Mouse (Mus musculus): ENCODE results near the gene Zbtb20. TPM values are rescaled to one million over a fixed set of nuclear protein-coding genes. Genes with fewer than 3 reads are reported as not detected.

The Zbtb20 gene
- polyA plus RNA-seq, 1 experiment: 0.13 TPM

- Histone ChIP-seq H3K27me3 (ENCODE audit: control insufficient read depth) (peaks cover 14% of the 10 kb centered on the region), H3K36me3 (ENCODE audit: control insufficient read depth) (no peaks in the 10 kb centered on the region), H3K4me3 (replicated peaks) (no peak overlapping the region), H3K9me3 (ENCODE audit: control insufficient read depth, low read length) (no peaks in the 10 kb centered on the region), H3K4me1 (ENCODE audit: control insufficient read depth) (no peaks in the 10 kb centered on the region)
- TF ChIP-seq GATA1 (IDR thresholded peaks at IDR 0.05; ENCODE audit: low read length) (no peak), TAL1 (IDR thresholded peaks at IDR 0.05; ENCODE audit: low read length) (no peak)
These were observed 627.9 kb downstream of the Zbtb20 start for GRCm38 (mm10) chr16:43503636-43504010.

- peaks cover 14% of the 10 kb centered on the region for H3K27me3 ChIP-seq (ENCODE audit: control insufficient read depth)
- H3K36me3 ChIP-seq (ENCODE audit: control insufficient read depth): no peaks in the 10 kb centered on the region
- no peak overlapping the region for H3K4me3 ChIP-seq (replicated peaks)
- H3K4me1 ChIP-seq (ENCODE audit: control insufficient read depth): no peaks in the 10 kb centered on the region
- TF ChIP-seq GATA1 (IDR thresholded peaks at IDR 0.05; ENCODE audit: low read length): no peak
- no peak for TF ChIP-seq TAL1 (IDR thresholded peaks at IDR 0.05; ENCODE audit: low read length)
- H3K9me3 ChIP-seq (ENCODE audit: control insufficient read depth, low read length): no peaks in the 10 kb centered on the region
These were observed 628.5 kb downstream of the Zbtb20 start for GRCm38 (mm10) chr16:43504151-43504550.

- Histone ChIP-seq H3K27me3 (ENCODE audit: control insufficient read depth) (peaks cover 14% of the 10 kb centered on the region), H3K4me1 (ENCODE audit: control insufficient read depth) (no peaks in the 10 kb centered on the region), H3K9me3 (ENCODE audit: control insufficient read depth, low read length) (no peaks in the 10 kb centered on the region), H3K36me3 (ENCODE audit: control insufficient read depth) (no peaks in the 10 kb centered on the region), H3K4me3 (replicated peaks) (no peak overlapping the region)
- TF ChIP-seq TAL1 (IDR thresholded peaks at IDR 0.05; ENCODE audit: low read length) (no peak), GATA1 (IDR thresholded peaks at IDR 0.05; ENCODE audit: low read length) (no peak)
These were observed 628.9 kb downstream of the Zbtb20 start for GRCm38 (mm10) chr16:43504556-43504955.

GRCm38 (mm10) chr16:43505314-43505950 is 629.8 kb downstream of the Zbtb20 start:
- H3K36me3 ChIP-seq (ENCODE audit: control insufficient read depth): no peaks in the 10 kb centered on the region
- no peaks in the 10 kb centered on the region for H3K4me1 ChIP-seq (ENCODE audit: control insufficient read depth)
- H3K9me3 ChIP-seq (ENCODE audit: control insufficient read depth, low read length): no peaks in the 10 kb centered on the region
- peaks cover 14% of the 10 kb centered on the region for H3K27me3 ChIP-seq (ENCODE audit: control insufficient read depth)
- H3K4me3 ChIP-seq (replicated peaks): no peak overlapping the region
- TF ChIP-seq TAL1 (IDR thresholded peaks at IDR 0.05; ENCODE audit: low read length) (no peak), GATA1 (IDR thresholded peaks at IDR 0.05; ENCODE audit: low read length) (no peak)

GRCm38 (mm10) chr16:43506189-43506751 is 630.6 kb downstream of the Zbtb20 start:
- Histone ChIP-seq H3K27me3 (ENCODE audit: control insufficient read depth) (peaks cover 14% of the 10 kb centered on the region), H3K4me1 (ENCODE audit: control insufficient read depth) (no peaks in the 10 kb centered on the region), H3K9me3 (ENCODE audit: control insufficient read depth, low read length) (no peaks in the 10 kb centered on the region)

GRCm38 (mm10) chr16:43506771-43507405 is 631.2 kb downstream of the Zbtb20 start:
- Histone ChIP-seq H3K4me3 (replicated peaks) (no peak overlapping the region), H3K4me1 (ENCODE audit: control insufficient read depth) (no peaks in the 10 kb centered on the region), H3K27me3 (ENCODE audit: control insufficient read depth) (peaks cover 14% of the 10 kb centered on the region), H3K9me3 (ENCODE audit: control insufficient read depth, low read length) (no peaks in the 10 kb centered on the region), H3K36me3 (ENCODE audit: control insufficient read depth) (no peaks in the 10 kb centered on the region)
- TF ChIP-seq GATA1 (IDR thresholded peaks at IDR 0.05; ENCODE audit: low read length): no peak
- no peak for TF ChIP-seq TAL1 (IDR thresholded peaks at IDR 0.05; ENCODE audit: low read length)

More at GRCm38 (mm10) chr16:43506189-43506751, 630.6 kb downstream of the Zbtb20 start:
- H3K4me3 ChIP-seq (replicated peaks): no peak overlapping the region
- no peak for TF ChIP-seq TAL1 (IDR thresholded peaks at IDR 0.05; ENCODE audit: low read length)
- no peak for TF ChIP-seq GATA1 (IDR thresholded peaks at IDR 0.05; ENCODE audit: low read length)
- H3K36me3 ChIP-seq (ENCODE audit: control insufficient read depth): no peaks in the 10 kb centered on the region

- Histone ChIP-seq H3K27me3 (ENCODE audit: control insufficient read depth) (peaks cover 6% of the 10 kb centered on the region), H3K36me3 (ENCODE audit: control insufficient read depth) (no peaks in the 10 kb centered on the region), H3K4me1 (ENCODE audit: control insufficient read depth) (no peaks in the 10 kb centered on the region), H3K4me3 (replicated peaks) (no peak overlapping the region), H3K9me3 (ENCODE audit: control insufficient read depth, low read length) (no peaks in the 10 kb centered on the region)
- TF ChIP-seq GATA1 (IDR thresholded peaks at IDR 0.05; ENCODE audit: low read length) (no peak), TAL1 (IDR thresholded peaks at IDR 0.05; ENCODE audit: low read length) (no peak)
These were observed 632.7 kb downstream of the Zbtb20 start for GRCm38 (mm10) chr16:43508166-43508998.

- H3K9me3 ChIP-seq (ENCODE audit: control insufficient read depth, low read length): no peaks in the 10 kb centered on the region
- H3K36me3 ChIP-seq (ENCODE audit: control insufficient read depth): no peaks in the 10 kb centered on the region
- TF ChIP-seq GATA1 (IDR thresholded peaks at IDR 0.05; ENCODE audit: low read length): no peak
- no peak for TF ChIP-seq TAL1 (IDR thresholded peaks at IDR 0.05; ENCODE audit: low read length)
- H3K27me3 ChIP-seq (ENCODE audit: control insufficient read depth): no peaks in the 10 kb centered on the region
- no peaks in the 10 kb centered on the region for H3K4me1 ChIP-seq (ENCODE audit: control insufficient read depth)
- no peak overlapping the region for H3K4me3 ChIP-seq (replicated peaks)
These were observed 634.8 kb downstream of the Zbtb20 start for GRCm38 (mm10) chr16:43510516-43510915.

GRCm38 (mm10) chr16:43511531-43511930 is 635.9 kb downstream of the Zbtb20 start:
- Histone ChIP-seq H3K9me3 (ENCODE audit: control insufficient read depth, low read length) (no peaks in the 10 kb centered on the region), H3K27me3 (ENCODE audit: control insufficient read depth) (no peaks in the 10 kb centered on the region), H3K4me1 (ENCODE audit: control insufficient read depth) (no peaks in the 10 kb centered on the region), H3K4me3 (replicated peaks) (no peak overlapping the region), H3K36me3 (ENCODE audit: control insufficient read depth) (no peaks in the 10 kb centered on the region)
- TF ChIP-seq TAL1 (IDR thresholded peaks at IDR 0.05; ENCODE audit: low read length) (no peak), GATA1 (IDR thresholded peaks at IDR 0.05; ENCODE audit: low read length) (no peak)

Measured in erythroblast, embryonic 14.5 days (primary cell).